Mouse (Mus musculus) bone marrow macrophage, adult 2 months (primary cell): ENCODE measurements around the gene Tubgcp6. TPM values are rescaled to one million over a fixed set of nuclear protein-coding genes. Genes with fewer than 3 reads are reported as not detected.
A peak's percentile ranks its signal among the peaks of the same experiment; 100 is the strongest.

Experiments used
- H3K27ac ChIP-seq: 2 replicates; pipeline ENCODE4 v1.5.1; 2012; ENCODE audit warnings: low read depth, low read length; ENCODE audit not compliant: insufficient read depth
- H3K4me1 ChIP-seq: 2 replicates; pipeline ENCODE4 v1.6.1; 2012; ENCODE audit warnings: low read length; ENCODE audit not compliant: control insufficient read depth, insufficient read depth
- H3K4me3 ChIP-seq: 2 replicates; pipeline ENCODE4 v1.5.1; 2012; ENCODE audit warnings: mild to moderate bottlenecking, low read length, moderate library complexity; ENCODE audit not compliant: insufficient read depth
- CTCF ChIP-seq: IDR thresholded peaks from 2 replicates; pipeline ENCODE4 v1.5.1; 2012; ENCODE audit warnings: low read depth, mild to moderate bottlenecking, low read length, moderate library complexity
- POLR2A ChIP-seq: IDR thresholded peaks from 2 replicates; pipeline ENCODE4 v1.6.1; 2012; ENCODE audit warnings: mild to moderate bottlenecking, low read depth, low read length, borderline replicate concordance
- polyA plus RNA-seq: library from polyadenylated mRNA; stranded (reverse); fragments of >200 nt; gene quantifications from 2 replicates; pipeline ENCODE4 v1.2.4, GENCODE M21; 2012; ENCODE audit not compliant: missing spikeins, insufficient read depth, insufficient read length

Gene Tubgcp6
- polyA plus RNA-seq, 1 experiment = 15.4 TPM

GRCm38 (mm10) chr15:89144965-89145364 lies 22.1 kb upstream of the Tubgcp6 start:
- no peak overlapping the region for H3K4me3 ChIP-seq
- peaks cover 11% of the 10 kb centered on the region for H3K4me1 ChIP-seq
- TF ChIP-seq CTCF (no peak), POLR2A (no peak)
- H3K27ac ChIP-seq = no peak overlapping the region

GRCm38 (mm10) chr15:89143134-89143533 lies 20.2 kb upstream of the Tubgcp6 start:
- Histone ChIP-seq H3K4me1 (peaks cover 8% of the 10 kb centered on the region), H3K27ac (no peak overlapping the region), H3K4me3 (no peak overlapping the region)
- TF ChIP-seq POLR2A (no peak), CTCF (no peak)

- H3K4me1 ChIP-seq = peaks cover under 1% of the 10 kb centered on the region; the same call in 1 of the 2 replicates
- no peak overlapping the region for H3K4me3 ChIP-seq
- no peak overlapping the region for H3K27ac ChIP-seq
- TF ChIP-seq CTCF (no peak), POLR2A (no peak)
Observed at GRCm38 (mm10) chr15:89141905-89142304, 19.0 kb upstream of the Tubgcp6 start.

- no peak for TF ChIP-seq POLR2A
- TF ChIP-seq CTCF = no peak
- Histone ChIP-seq H3K4me1 (no peaks in the 10 kb centered on the region), H3K4me3 (no peak overlapping the region), H3K27ac (no peak overlapping the region)
Observed at GRCm38 (mm10) chr15:89141443-89141842, 18.5 kb upstream of the Tubgcp6 start.

- no peak for TF ChIP-seq CTCF
- TF ChIP-seq POLR2A = no peak
- Histone ChIP-seq H3K4me3 (peak within 1 kb of the TSS; percentile 29), H3K27ac (no peak within 1 kb of the TSS), H3K4me1 (no peaks in the 10 kb centered on the region)
Observed at GRCm38 (mm10) chr15:89140659-89141252, 17.8 kb upstream of the Tubgcp6 start, which contains the start of gene Mapk12. Mapk12 (minus strand) TSS chr15:89140703.

GRCm38 (mm10) chr15:89140048-89140658 lies 17.2 kb upstream of the Tubgcp6 start:
- Histone ChIP-seq H3K4me1 (no peaks in the 10 kb centered on the region), H3K27ac (no peak overlapping the region), H3K4me3 (peak overlapping the region; percentile 29)
- TF ChIP-seq POLR2A = no peak
- no peak for TF ChIP-seq CTCF

- H3K4me3 ChIP-seq = no peak overlapping the region
- H3K4me1 ChIP-seq = no peaks in the 10 kb centered on the region
- no peak overlapping the region for H3K27ac ChIP-seq
- TF ChIP-seq POLR2A = no peak
- TF ChIP-seq CTCF = no peak
Observed at GRCm38 (mm10) chr15:89138531-89138930, 15.6 kb upstream of the Tubgcp6 start.

- Histone ChIP-seq H3K4me3 (no peak overlapping the region), H3K4me1 (no peaks in the 10 kb centered on the region)
- TF ChIP-seq POLR2A (no peak), CTCF (no peak)
Observed at GRCm38 (mm10) chr15:89138046-89138405, 15.1 kb upstream of the Tubgcp6 start.

GRCm38 (mm10) chr15:89137378-89138045 lies 14.6 kb upstream of the Tubgcp6 start:
- no peak overlapping the region for H3K4me3 ChIP-seq
- TF ChIP-seq CTCF = no peak
- TF ChIP-seq POLR2A = no peak

More at GRCm38 (mm10) chr15:89138046-89138405, 15.1 kb upstream of the Tubgcp6 start:
- H3K27ac ChIP-seq = no peak overlapping the region

More at GRCm38 (mm10) chr15:89137378-89138045, 14.6 kb upstream of the Tubgcp6 start:
- H3K4me1 ChIP-seq = no peaks in the 10 kb centered on the region
- H3K27ac ChIP-seq = no peak overlapping the region
